Mouse (Mus musculus) forebrain, postnatal 0 days (tissue): ENCODE data around the gene Taar7a. TPM values are rescaled to one million over a fixed set of nuclear protein-coding genes. Genes with fewer than 3 reads are reported as not detected.

Experiments used
- ATAC-seq: fragments of 200-750 bp; cut with Nextera tagmentation; 2 replicates; pipeline ENCODE4 v1.8.0; 2017; ENCODE audit warnings: mild to moderate bottlenecking, moderate library complexity
- DNase-seq: peaks from one replicate; pipeline ENCODE4 v3.0.0-alpha.2; 2015
- H3K27ac ChIP-seq: fragments of 300-500 bp; sonication (generic); 2 replicates; pipeline ENCODE4 v1.5.1; 2014; ENCODE audit warnings: low read depth, mild to moderate bottlenecking, antibody characterized with exemption, low read length, moderate library complexity, mixed read lengths
- H3K27me3 ChIP-seq: fragments of 300-500 bp; sonication (generic); 2 replicates; pipeline ENCODE4 v1.6.1; 2014; ENCODE audit warnings: mild to moderate bottlenecking, low read length, mixed read lengths; ENCODE audit not compliant: insufficient read depth
- H3K36me3 ChIP-seq: fragments of 300-500 bp; sonication (generic); 2 replicates; pipeline ENCODE4 v1.6.1; 2014; ENCODE audit warnings: mild to moderate bottlenecking, moderate library complexity; ENCODE audit not compliant: insufficient read depth
- H3K4me1 ChIP-seq: fragments of 300-500 bp; sonication (generic); 2 replicates; pipeline ENCODE4 v1.6.1; 2014; ENCODE audit warnings: antibody characterized with exemption; ENCODE audit not compliant: insufficient read depth
- H3K4me2 ChIP-seq: fragments of 300-500 bp; sonication (generic); 2 replicates; pipeline ENCODE4 v1.6.1; 2014; ENCODE audit warnings: low read depth, mild to moderate bottlenecking, moderate library complexity
- H3K4me3 ChIP-seq: fragments of 300-500 bp; sonication (generic); 2 replicates; pipeline ENCODE4 v1.5.1; 2014; ENCODE audit warnings: low read depth, low read length, mixed read lengths
- H3K9ac ChIP-seq: fragments of 300-500 bp; sonication (generic); 2 replicates; pipeline ENCODE4 v1.6.1; 2014; ENCODE audit warnings: mild to moderate bottlenecking
- H3K9me3 ChIP-seq: fragments of 300-500 bp; sonication (generic); 2 replicates; pipeline ENCODE4 v1.6.1; 2016; ENCODE audit warnings: low read length
- CTCF ChIP-seq: sonication (generic); IDR thresholded peaks from 2 replicates; pipeline ENCODE4 v1.5.1; 2016; ENCODE audit warnings: antibody characterized with exemption, control low read depth, low read depth
- WGBS: fragments of 180-500 bp; shearing (Covaris S2); extraction: QIAGEN DNeasy Blood & Tissue Kit; methylation state at CpG from one replicate; pipeline ENCODE4 v1.1.7; 2014; 5-methylcytosine and 5-hydroxymethylcytosine counted together
- polyA plus RNA-seq: library from polyadenylated mRNA; unstranded; fragments of >200 nt; fragmentation: Nextera tagmentation; extraction: Ambion mirVana; gene quantifications from 2 replicates; pipeline ENCODE4 v1.2.1, GENCODE M21; 2015
- total RNA-seq: library from RNA; depleted of rRNA; stranded (reverse); fragments of >200 nt; gene quantifications from 2 replicates; pipeline ENCODE4 v1.2.3, GENCODE M21; 2014; rRNA removed

Gene Taar7a
- total and polyA plus RNA-seq, 2 experiments from 2014 or later, result not detected

GRCm38 (mm10) chr10:23948026-23948425 lies 45.3 kb downstream of the Taar7a start:
- H3K4me1 ChIP-seq, result no peaks in the 10 kb centered on the region

GRCm38 (mm10) chr10:23942465-23942864 lies 50.8 kb downstream of the Taar7a start:
- Histone ChIP-seq H3K27me3 (no peaks in the 10 kb centered on the region), H3K4me1 (no peaks in the 10 kb centered on the region), H3K9ac (no peak overlapping the region), H3K4me2 (no peak overlapping the region), H3K4me3 (no peak overlapping the region), H3K9me3 (no peaks in the 10 kb centered on the region), H3K36me3 (no peaks in the 10 kb centered on the region), H3K27ac (no peak overlapping the region)
- 82% methylated on average over 5 of the region's 5 CpGs for WGBS
- DNase-seq (no peak), ATAC-seq (no peak)
- TF ChIP-seq CTCF, result no peak; the same call in 1 of the 2 replicates

More at GRCm38 (mm10) chr10:23948026-23948425, 45.3 kb downstream of the Taar7a start:
- ATAC-seq (no peak), DNase-seq (no peak)
- no peaks in the 10 kb centered on the region for H3K36me3 ChIP-seq
- no peak for TF ChIP-seq CTCF
- WGBS, result 50% methylated on average over 7 of the region's 7 CpGs
- no peak overlapping the region for H3K27ac ChIP-seq
- no peaks in the 10 kb centered on the region for H3K27me3 ChIP-seq
- no peak overlapping the region for H3K4me3 ChIP-seq
- no peaks in the 10 kb centered on the region for H3K9me3 ChIP-seq
- no peak overlapping the region for H3K9ac ChIP-seq
- H3K4me2 ChIP-seq, result no peak overlapping the region

Other genes starting within 250 kb of the Taar7a start
- 2,036 and 2,577 TPM in 2 replicates for gene Rps12, start 206.2 kb downstream of the Taar7a start, total RNA-seq
- gene Rps12, start 206.2 kb downstream of the Taar7a start, polyA plus RNA-seq, result 134 and 170 TPM in 2 replicates
- 14.6 and 18.2 TPM in 2 replicates for gene Slc18b1, start 196.5 kb downstream of the Taar7a start, total RNA-seq
- gene Slc18b1, start 196.5 kb downstream of the Taar7a start, polyA plus RNA-seq, result 13.2 and 15.0 TPM in 2 replicates
- 0.10 TPM in 1 of 2 replicates, not detected in the other for gene Vnn3, start 142.0 kb downstream of the Taar7a start, total RNA-seq
- 0.10 TPM in 1 of 2 replicates, not detected in the other for gene Vnn3, start 142.0 kb downstream of the Taar7a start, polyA plus RNA-seq
- gene Vnn1, start 98.8 kb downstream of the Taar7a start, total RNA-seq, result 0.38 and 0.43 TPM in 2 replicates
- 0.92 and 0.98 TPM in 2 replicates for gene Vnn1, start 98.8 kb downstream of the Taar7a start, polyA plus RNA-seq
- gene Taar1, start 73.1 kb downstream of the Taar7a start, total RNA-seq, result not detected in 2 replicates
- gene Taar1, start 73.1 kb downstream of the Taar7a start, polyA plus RNA-seq, result not detected in 2 replicates
- gene Taar2, start 54.9 kb downstream of the Taar7a start, total RNA-seq, result not detected in 2 replicates
- gene Taar2, start 54.9 kb downstream of the Taar7a start, polyA plus RNA-seq, result 0.15 and 0.19 TPM in 2 replicates
- not detected in 2 replicates for gene Taar3, start 43.9 kb downstream of the Taar7a start, total RNA-seq
- gene Taar3, start 43.9 kb downstream of the Taar7a start, polyA plus RNA-seq, result not detected in 2 replicates
- not detected in 2 replicates for gene Taar4, start 33.0 kb downstream of the Taar7a start, total RNA-seq
- gene Taar4, start 33.0 kb downstream of the Taar7a start, polyA plus RNA-seq, result not detected in 2 replicates
- not detected in 2 replicates for gene Taar5, start 22.8 kb downstream of the Taar7a start, total RNA-seq
- gene Taar5, start 22.8 kb downstream of the Taar7a start, polyA plus RNA-seq, result not detected in 2 replicates
- not detected in 2 replicates for gene Taar6, start 7.8 kb downstream of the Taar7a start, total RNA-seq
- not detected in 2 replicates for gene Taar6, start 7.8 kb downstream of the Taar7a start, polyA plus RNA-seq
- not detected in 2 replicates for gene Taar7b, start 6.5 kb upstream of the Taar7a start, total RNA-seq
- not detected in 2 replicates for gene Taar7b, start 6.5 kb upstream of the Taar7a start, polyA plus RNA-seq
- not detected in 2 replicates for gene Taar7d, start 33.7 kb upstream of the Taar7a start, total RNA-seq
- gene Taar7d, start 33.7 kb upstream of the Taar7a start, polyA plus RNA-seq, result not detected in 2 replicates
- gene Taar7e, start 44.1 kb upstream of the Taar7a start, total RNA-seq, result not detected in 2 replicates
- gene Taar7e, start 44.1 kb upstream of the Taar7a start, polyA plus RNA-seq, result not detected in 2 replicates
- not detected in 2 replicates for gene Taar7f, start 56.0 kb upstream of the Taar7a start, total RNA-seq
- not detected in 2 replicates for gene Taar7f, start 56.0 kb upstream of the Taar7a start, polyA plus RNA-seq
- not detected in 2 replicates for gene Taar8a, start 83.0 kb upstream of the Taar7a start, total RNA-seq
- gene Taar8a, start 83.0 kb upstream of the Taar7a start, polyA plus RNA-seq, result not detected in 2 replicates
- not detected in 2 replicates for gene Taar8b, start 98.8 kb upstream of the Taar7a start, total RNA-seq
- not detected in 2 replicates for gene Taar8b, start 98.8 kb upstream of the Taar7a start, polyA plus RNA-seq
- not detected in 2 replicates for gene Taar8c, start 108.4 kb upstream of the Taar7a start, total RNA-seq
- not detected in 2 replicates for gene Taar8c, start 108.4 kb upstream of the Taar7a start, polyA plus RNA-seq
- not detected in 2 replicates for gene Taar9, start 116.1 kb upstream of the Taar7a start, total RNA-seq
- not detected in 2 replicates for gene Taar9, start 116.1 kb upstream of the Taar7a start, polyA plus RNA-seq
- gene Stx7, start 155.8 kb upstream of the Taar7a start, total RNA-seq, result 160 and 169 TPM in 2 replicates
- gene Stx7, start 155.8 kb upstream of the Taar7a start, polyA plus RNA-seq, result 318 and 351 TPM in 2 replicates
- gene Moxd1, start 230.0 kb upstream of the Taar7a start, total RNA-seq, result 5.1 and 10.2 TPM in 2 replicates
- gene Moxd1, start 230.0 kb upstream of the Taar7a start, polyA plus RNA-seq, result 2.7 and 3.3 TPM in 2 replicates